Mouse (Mus musculus) limb, embryonic 11.5 days (tissue): ENCODE measurements around the gene Art2b. TPM values are rescaled to one million over a fixed set of nuclear protein-coding genes. Genes with fewer than 3 reads are reported as not detected.
"Not testable (repeated sequence)": the region's sequence is repeated elsewhere in the genome, so short reads cannot be mapped to it uniquely, and the experiment has no call there.

ENCODE experiments used
- ATAC-seq: fragments of 200-750 bp; cut with Nextera tagmentation; 2 replicates; pipeline ENCODE4 v1.8.0; 2017; ENCODE audit warnings: low read depth; ENCODE audit not compliant: insufficient number of reproducible peaks, low FRiP score, low TSS enrichment
- DNase-seq: peaks from one replicate; pipeline ENCODE4 v3.0.0-alpha.2; 2015; ENCODE audit warnings: low spot score
- H3K27ac ChIP-seq: fragments of 300-500 bp; sonication (generic); replicated peaks from 2 replicates; pipeline ENCODE4 v1.5.1; 2014; ENCODE audit warnings: low read depth, mild to moderate bottlenecking, low read length
- H3K27me3 ChIP-seq: fragments of 300-500 bp; sonication (generic); 2 replicates; pipeline ENCODE4 v1.6.1; 2014; ENCODE audit warnings: mild to moderate bottlenecking, low read length, mixed read lengths; ENCODE audit not compliant: control insufficient read depth, insufficient read depth
- H3K36me3 ChIP-seq: fragments of 300-500 bp; sonication (generic); 2 replicates; pipeline ENCODE4 v1.6.1; 2014; ENCODE audit warnings: mild to moderate bottlenecking, low read length, moderate library complexity, mixed read lengths; ENCODE audit not compliant: control insufficient read depth, insufficient read depth
- H3K4me1 ChIP-seq: fragments of 300-500 bp; sonication (generic); 2 replicates; pipeline ENCODE4 v1.6.1; 2014; ENCODE audit warnings: low read length, mixed read lengths; ENCODE audit not compliant: control insufficient read depth, insufficient read depth
- H3K4me2 ChIP-seq: fragments of 300-500 bp; sonication (generic); 2 replicates; pipeline ENCODE4 v1.6.1; 2014; ENCODE audit warnings: low read depth, mild to moderate bottlenecking, moderate library complexity; ENCODE audit not compliant: severe bottlenecking
- H3K4me3 ChIP-seq: fragments of 300-500 bp; sonication (generic); 2 replicates; pipeline ENCODE4 v1.5.1; 2014; ENCODE audit warnings: low read depth, low read length
- H3K9ac ChIP-seq: fragments of 300-500 bp; sonication (generic); 2 replicates; pipeline ENCODE4 v1.6.1; 2014; ENCODE audit warnings: mild to moderate bottlenecking, low read length
- H3K9me3 ChIP-seq: fragments of 300-500 bp; sonication (generic); 2 replicates; pipeline ENCODE4 v1.6.1; 2016; ENCODE audit warnings: low read length; ENCODE audit not compliant: control insufficient read depth
- WGBS: fragments of 180-500 bp; shearing (Covaris S2); extraction: QIAGEN DNeasy Blood & Tissue Kit; methylation state at CpG from one replicate; pipeline ENCODE4 v1.1.7; 2014; 5-methylcytosine and 5-hydroxymethylcytosine counted together
- polyA plus RNA-seq: library from polyadenylated mRNA; unstranded; fragments of >200 nt; fragmentation: Nextera tagmentation; extraction: Ambion mirVana; gene quantifications from 2 replicates; pipeline ENCODE4 v1.2.1, GENCODE M21; 2014

Gene Art2b
- polyA plus RNA-seq, 1 experiment from 2014 or later = not detected

DNA sequence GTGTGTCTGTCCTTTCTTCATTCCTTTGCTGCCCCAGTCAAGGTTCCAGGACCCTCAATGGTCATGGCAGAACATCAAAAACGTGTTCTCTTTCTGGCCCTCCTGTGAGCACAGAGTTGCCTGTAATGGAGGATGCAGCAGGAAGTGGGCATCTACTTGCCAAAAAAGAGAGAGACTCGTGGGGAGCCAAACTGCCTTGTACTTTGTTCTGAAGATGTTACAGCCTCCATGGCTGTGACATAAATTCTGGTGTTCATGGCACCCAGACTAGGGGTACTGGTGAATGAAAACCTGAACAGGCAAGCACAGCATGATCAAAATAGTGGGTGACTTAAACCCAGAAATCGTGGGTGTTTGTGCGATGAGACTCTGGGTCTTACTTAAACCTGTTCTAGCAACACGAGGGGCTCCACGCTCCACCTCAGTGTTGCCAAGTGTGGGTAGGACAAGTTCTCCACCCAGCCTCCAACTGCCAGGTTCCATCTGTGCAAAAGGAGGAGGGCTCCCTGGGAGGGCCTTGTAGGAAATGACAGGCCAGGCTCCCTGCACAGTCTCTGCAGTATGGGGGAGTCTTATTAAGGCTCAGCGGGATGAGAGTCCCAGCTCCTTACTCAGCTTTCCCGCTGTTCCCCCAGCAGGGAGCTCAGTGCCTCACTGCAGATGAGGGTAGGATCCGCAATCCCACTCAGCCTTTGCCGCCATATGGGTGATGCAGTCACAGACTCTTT, 32.2 kb upstream of the Art2b start:
- Histone ChIP-seq H3K27me3 (no peaks in the 10 kb centered on the region), H3K36me3 (no peaks in the 10 kb centered on the region), H3K9me3 (no peaks in the 10 kb centered on the region), H3K9ac (no peak overlapping the region), H3K4me2 (no peak overlapping the region), H3K4me3 (no peak overlapping the region), H3K27ac (no peak overlapping the region), H3K4me1 (no peaks in the 10 kb centered on the region)
- ATAC-seq = no peak
- 63% methylated on average over 10 of the region's 10 CpGs for WGBS
- DNase-seq = no peak

DNA sequence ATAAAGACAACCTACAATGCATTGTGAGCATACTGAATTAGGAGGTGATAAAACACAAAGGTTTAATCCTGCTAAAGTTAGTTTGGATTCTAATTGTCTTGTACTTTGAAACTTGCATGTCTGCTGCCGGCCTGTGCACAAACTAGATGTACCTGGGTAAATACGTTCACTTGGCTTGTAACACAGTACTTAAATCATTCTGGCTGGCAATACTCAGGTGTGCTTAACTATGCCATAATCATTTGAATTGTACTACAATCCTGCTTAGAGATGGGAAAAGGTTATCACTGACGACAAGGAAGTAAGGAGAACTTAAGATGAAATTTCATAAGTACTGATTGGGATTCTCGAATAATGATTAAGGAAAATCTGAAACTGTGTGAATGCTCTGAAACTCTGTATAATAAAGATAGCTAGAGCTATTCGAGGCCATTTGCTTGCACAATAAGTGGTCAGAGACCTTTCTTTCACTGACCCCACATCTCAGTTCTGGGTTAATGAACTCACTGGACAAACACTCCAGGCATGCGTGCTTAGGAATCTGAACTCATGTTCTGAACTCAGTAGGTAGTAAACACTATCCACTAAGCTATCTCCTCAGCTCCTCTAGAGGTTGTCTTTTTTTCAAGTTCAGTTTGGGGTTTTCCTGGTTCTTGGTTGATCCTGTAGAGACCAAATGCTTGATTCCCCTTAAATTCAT, 30.9 kb upstream of the Art2b start:
- Histone ChIP-seq H3K27me3 (no peaks in the 10 kb centered on the region), H3K4me2 (no peak overlapping the region), H3K27ac (no peak overlapping the region), H3K9ac (no peak overlapping the region), H3K4me1 (no peaks in the 10 kb centered on the region), H3K9me3 (no peaks in the 10 kb centered on the region), H3K36me3 (no peaks in the 10 kb centered on the region), H3K4me3 (no peak overlapping the region)
- 86% methylated on average over 6 of the region's 6 CpGs for WGBS
- DNase-seq (no peak), ATAC-seq (no peak)

DNA sequence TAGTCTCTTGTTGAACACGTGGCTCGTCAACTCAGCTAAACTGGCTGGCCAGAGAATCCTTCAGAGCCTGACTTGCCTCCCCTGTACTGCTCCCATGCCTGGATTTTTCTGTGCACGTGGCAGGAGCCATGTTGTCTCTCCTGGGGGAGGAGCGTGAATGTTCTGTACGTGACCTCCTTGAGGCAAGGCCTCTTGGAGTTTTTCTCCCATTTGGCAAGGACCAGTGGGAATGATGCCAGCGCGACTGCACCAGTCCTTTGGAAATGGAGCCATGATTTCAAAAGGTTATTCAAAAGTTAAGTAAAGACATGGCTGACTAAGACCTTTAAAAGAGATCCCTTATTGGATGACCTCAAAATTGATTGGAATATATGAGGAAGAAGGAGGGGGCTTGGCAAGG, 30.0 kb upstream of the Art2b start:
- Histone ChIP-seq H3K4me1 (no peaks in the 10 kb centered on the region), H3K9me3 (no peaks in the 10 kb centered on the region), H3K4me3 (no peak overlapping the region), H3K4me2 (no peak overlapping the region), H3K27me3 (no peaks in the 10 kb centered on the region), H3K9ac (no peak overlapping the region), H3K36me3 (no peaks in the 10 kb centered on the region), H3K27ac (no peak overlapping the region)
- 85% methylated on average over 7 of the region's 7 CpGs for WGBS
- ATAC-seq (no peak), DNase-seq (no peak)

DNA sequence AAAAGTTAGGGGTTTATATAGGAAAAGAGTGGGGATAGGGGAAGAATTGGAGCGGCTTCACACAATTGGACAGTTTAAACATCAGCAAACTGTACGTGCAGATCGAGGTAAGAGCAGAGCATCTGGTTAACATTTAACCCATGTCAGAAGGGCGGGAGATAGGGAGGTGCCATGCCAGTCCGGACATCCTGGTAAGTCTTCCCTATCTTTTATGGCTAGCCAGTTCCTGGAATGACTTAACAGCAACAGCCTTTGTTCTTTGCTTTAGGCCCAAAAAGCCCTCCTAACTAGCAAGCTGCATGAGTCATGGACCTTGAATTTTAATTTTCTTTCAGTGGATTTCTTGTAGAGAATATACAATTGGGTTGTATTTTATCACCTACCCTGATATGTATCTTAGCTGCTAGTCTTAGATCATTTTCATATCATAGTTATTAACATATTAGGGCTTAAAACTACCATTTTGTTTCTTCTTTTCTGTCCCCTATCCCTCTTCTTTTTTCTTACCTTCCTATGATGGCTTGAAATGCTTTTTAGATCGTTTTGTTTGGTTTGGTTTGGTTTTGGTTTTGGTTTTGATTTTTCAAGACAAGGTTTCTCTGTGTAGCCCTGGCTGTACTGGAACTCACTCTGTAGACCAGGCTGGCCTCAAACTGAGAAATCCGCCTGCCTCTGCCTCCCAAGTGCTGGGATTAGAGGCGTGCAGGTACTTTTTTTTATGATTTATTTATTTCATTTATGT, 27.6 kb upstream of the Art2b start:
- H3K9me3 ChIP-seq, H3K27ac ChIP-seq: not testable (repeated sequence)
- WGBS = 85% methylated on average over 8 of the region's 8 CpGs

GRCm38 (mm10) chr7:101607845-101608244, 22.4 kb upstream of the Art2b start:
- WGBS = 77% methylated on average over 6 of the region's 6 CpGs
- DNase-seq = no peak

More for the DNA sequence above, 27.6 kb upstream of the Art2b start:
- H3K4me3 ChIP-seq, H3K4me2 ChIP-seq, H3K36me3 ChIP-seq, ATAC-seq, DNase-seq, H3K9ac ChIP-seq, H3K27me3 ChIP-seq, H3K4me1 ChIP-seq: not testable (repeated sequence)

GRCm38 (mm10) chr7:101600406-101600805, 15.0 kb upstream of the Art2b start:
- H3K4me2 ChIP-seq = no peak overlapping the region

More at GRCm38 (mm10) chr7:101607845-101608244, 22.4 kb upstream of the Art2b start:
- H3K4me1 ChIP-seq = no peaks in the 10 kb centered on the region
- no peak overlapping the region for H3K4me2 ChIP-seq
- no peak overlapping the region for H3K9ac ChIP-seq
- H3K9me3 ChIP-seq = no peaks in the 10 kb centered on the region
- H3K27me3 ChIP-seq = no peaks in the 10 kb centered on the region
- no peak for ATAC-seq
- no peak overlapping the region for H3K27ac ChIP-seq
- H3K4me3 ChIP-seq = no peak overlapping the region
- H3K36me3 ChIP-seq = no peaks in the 10 kb centered on the region

DNA sequence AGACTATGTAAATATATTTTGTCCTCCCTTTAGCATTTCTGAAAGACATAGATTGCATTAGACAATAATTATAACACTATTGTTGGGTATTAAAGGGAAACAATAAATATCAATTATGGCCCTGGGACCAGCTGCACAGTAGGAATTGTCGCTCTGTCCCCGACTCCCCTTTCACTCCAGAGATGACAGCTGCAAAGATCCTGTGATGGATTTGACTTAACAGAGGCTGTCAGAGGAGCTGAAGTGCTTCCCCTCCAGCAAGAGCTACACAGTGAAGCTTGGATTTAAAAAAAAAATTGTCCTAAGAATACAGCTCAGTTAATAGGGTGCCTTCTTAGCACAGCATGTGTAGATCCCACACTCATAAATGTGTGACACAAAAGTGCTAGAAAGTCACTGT, 13.1 kb upstream of the Art2b start:
- DNase-seq (no peak), ATAC-seq (no peak)
- 63% methylated on average over 2 of the region's 2 CpGs for WGBS
- Histone ChIP-seq H3K4me3 (no peak overlapping the region), H3K27me3 (no peaks in the 10 kb centered on the region), H3K9me3 (no peaks in the 10 kb centered on the region), H3K4me1 (no peaks in the 10 kb centered on the region), H3K4me2 (no peak overlapping the region), H3K9ac (no peak overlapping the region), H3K27ac (no peak overlapping the region), H3K36me3 (no peaks in the 10 kb centered on the region)

More at GRCm38 (mm10) chr7:101600406-101600805, 15.0 kb upstream of the Art2b start:
- no peak for DNase-seq
- Histone ChIP-seq H3K27ac (no peak overlapping the region), H3K4me3 (no peak overlapping the region), H3K4me1 (no peaks in the 10 kb centered on the region), H3K27me3 (no peaks in the 10 kb centered on the region), H3K9ac (no peak overlapping the region), H3K36me3 (no peaks in the 10 kb centered on the region), H3K9me3 (no peaks in the 10 kb centered on the region)
- 91% methylated on average over 1 of the region's 1 CpGs for WGBS
- ATAC-seq = no peak

GRCm38 (mm10) chr7:101594969-101595368, 9.6 kb upstream of the Art2b start:
- DNase-seq = no peak
- H3K9me3 ChIP-seq = no peaks in the 10 kb centered on the region
- H3K4me3 ChIP-seq = no peak overlapping the region
- no peaks in the 10 kb centered on the region for H3K27me3 ChIP-seq
- 83% methylated on average over 2 of the region's 2 CpGs for WGBS
- H3K4me1 ChIP-seq = no peaks in the 10 kb centered on the region
- H3K27ac ChIP-seq = no peak overlapping the region
- H3K36me3 ChIP-seq = no peaks in the 10 kb centered on the region
- no peak for ATAC-seq
- H3K9ac ChIP-seq = no peak overlapping the region
- no peak overlapping the region for H3K4me2 ChIP-seq
